Mouse (Mus musculus): Measurements from ENCODE around the gene Gm28729. TPM values are rescaled to one million over a fixed set of nuclear protein-coding genes. Genes with fewer than 3 reads are reported as not detected.
"Not testable (repeated sequence)": the region's sequence is repeated elsewhere in the genome, so short reads cannot be mapped to it uniquely, and the experiment has no call there.

Gm28729 gene
- total RNA-seq, 2 experiments from 2014 or later, result not detected

- intact Hi-C loops (cut with DNase I), result no loop called here
- no peak overlapping the region for H3K27ac ChIP-seq
- no peak overlapping the region for H3K4me3 ChIP-seq
- TF ChIP-seq CTCF (IDR thresholded peaks at IDR 0.05), result no peak
- no peak for DNase-seq
These were observed 9.3 kb downstream of the Gm28729 start for GRCm38 (mm10) chr9:96515737-96516136.

GRCm38 (mm10) chr9:96514278-96514677 lies 10.8 kb downstream of the Gm28729 start:
- H3K27ac ChIP-seq, result no peak overlapping the region
- intact Hi-C loops (cut with DNase I), result no loop called here
- H3K4me3 ChIP-seq, result no peak overlapping the region
- TF ChIP-seq CTCF (IDR thresholded peaks at IDR 0.05), result no peak
- no peak for DNase-seq

GRCm38 (mm10) chr9:96506011-96506498 lies 19.0 kb downstream of the Gm28729 start:
- peak overlapping the region; percentile 53 for H3K27ac ChIP-seq
- intact Hi-C loops (cut with DNase I), result no loop called here
- no peak for TF ChIP-seq CTCF (IDR thresholded peaks at IDR 0.05)
- peak overlapping the region; percentile 23 for H3K4me3 ChIP-seq
- peak; percentile 42 for DNase-seq

GRCm38 (mm10) chr9:96505156-96505555 lies 19.9 kb downstream of the Gm28729 start:
- intact Hi-C loops (cut with DNase I), result no loop called here
- no peak for DNase-seq
- Histone ChIP-seq H3K4me3 (no peak overlapping the region), H3K27ac (no peak overlapping the region)
- no peak for TF ChIP-seq CTCF (IDR thresholded peaks at IDR 0.05)

GRCm38 (mm10) chr9:96504116-96504895 lies 20.8 kb downstream of the Gm28729 start:
- Histone ChIP-seq H3K27ac (no peak overlapping the region), H3K4me3 (no peak overlapping the region)
- no peak for DNase-seq
- no peak for TF ChIP-seq CTCF (IDR thresholded peaks at IDR 0.05)
- intact Hi-C loops (cut with DNase I), result no loop called here

GRCm38 (mm10) chr9:96502856-96503610 lies 22.0 kb downstream of the Gm28729 start:
- intact Hi-C loops (cut with DNase I), result no loop called here
- no peak for TF ChIP-seq CTCF (IDR thresholded peaks at IDR 0.05)

GRCm38 (mm10) chr9:96501217-96501616 lies 23.8 kb downstream of the Gm28729 start:
- Histone ChIP-seq H3K27ac (no peak overlapping the region), H3K4me3 (no peak overlapping the region)
- no peak for TF ChIP-seq CTCF (IDR thresholded peaks at IDR 0.05)
- DNase-seq, result no peak
- intact Hi-C loops (cut with DNase I), result no loop called here

More at GRCm38 (mm10) chr9:96502856-96503610, 22.0 kb downstream of the Gm28729 start:
- Histone ChIP-seq H3K4me3 (no peak overlapping the region), H3K27ac (no peak overlapping the region)
- DNase-seq, result no peak

GRCm38 (mm10) chr9:96493212-96493611 lies 31.9 kb downstream of the Gm28729 start:
- no peak for DNase-seq
- intact Hi-C loops (cut with DNase I), result loop anchor here (2.0 kb wide), 2 partner anchors 142 to 212 kb away; no protein-coding TSS in a partner anchor
- Histone ChIP-seq H3K27ac (no peak overlapping the region), H3K4me3 (no peak overlapping the region)
- TF ChIP-seq CTCF (IDR thresholded peaks at IDR 0.05), result no peak

- intact Hi-C loops (cut with DNase I), result loop anchor here (2.0 kb wide), 2 partner anchors 141 to 211 kb away; no protein-coding TSS in a partner anchor
- Histone ChIP-seq H3K27ac (no peak overlapping the region), H3K4me3 (peak overlapping the region; percentile 9)
- TF ChIP-seq CTCF (IDR thresholded peaks at IDR 0.05), result peak; percentile 92
- DNase-seq, result peak; percentile 59
These were observed 33.3 kb downstream of the Gm28729 start for GRCm38 (mm10) chr9:96491810-96492209.

- intact Hi-C loops (cut with DNase I), result not testable (repeated sequence)
These were observed 37.2 kb downstream of the Gm28729 start for GRCm38 (mm10) chr9:96487869-96488268.

GRCm38 (mm10) chr9:96483648-96484047 lies 41.4 kb downstream of the Gm28729 start:
- intact Hi-C loops (cut with DNase I), result no loop called here
- Histone ChIP-seq H3K4me3 (no peak overlapping the region), H3K27ac (no peak overlapping the region)
- no peak for DNase-seq
- no peak for TF ChIP-seq CTCF (IDR thresholded peaks at IDR 0.05)

More at GRCm38 (mm10) chr9:96487869-96488268, 37.2 kb downstream of the Gm28729 start:
- H3K4me3 ChIP-seq, H3K27ac ChIP-seq, DNase-seq: not testable (repeated sequence)

GRCm38 (mm10) chr9:96483028-96483427 lies 42.0 kb downstream of the Gm28729 start:
- no peak for TF ChIP-seq CTCF (IDR thresholded peaks at IDR 0.05)
- intact Hi-C loops (cut with DNase I), result no loop called here
- no peak for DNase-seq
- Histone ChIP-seq H3K4me3 (no peak overlapping the region), H3K27ac (no peak overlapping the region)
